Mouse (Mus musculus) MN1 (cell line): Measurements from ENCODE around the gene Acadm.

Source experiments
- DNase-seq: peaks from one replicate; pipeline ENCODE4 v3.0.0-alpha.2; 2016; ENCODE audit warnings: low spot score

The Acadm gene

DNA sequence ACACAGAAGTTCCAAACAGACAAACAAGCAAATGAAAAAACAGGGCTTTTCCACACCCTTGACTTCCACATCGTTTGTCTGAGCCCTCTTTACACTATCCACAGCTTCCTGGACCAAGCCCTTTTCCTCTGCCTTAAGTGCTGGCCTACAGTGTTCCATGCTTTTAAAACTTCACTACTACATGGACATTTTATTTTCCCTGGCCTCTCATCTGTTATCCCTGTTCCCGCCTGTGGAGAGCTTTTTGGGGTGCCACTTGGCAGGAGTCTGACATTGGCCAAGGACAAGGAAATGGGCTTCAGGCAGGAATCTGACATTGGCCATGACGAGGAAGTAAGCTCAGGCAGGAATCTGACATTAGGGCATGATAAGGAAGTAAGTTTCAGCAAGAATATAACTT is 41.8 kb downstream of the Acadm start:
- DNase-seq, result no peak

DNA sequence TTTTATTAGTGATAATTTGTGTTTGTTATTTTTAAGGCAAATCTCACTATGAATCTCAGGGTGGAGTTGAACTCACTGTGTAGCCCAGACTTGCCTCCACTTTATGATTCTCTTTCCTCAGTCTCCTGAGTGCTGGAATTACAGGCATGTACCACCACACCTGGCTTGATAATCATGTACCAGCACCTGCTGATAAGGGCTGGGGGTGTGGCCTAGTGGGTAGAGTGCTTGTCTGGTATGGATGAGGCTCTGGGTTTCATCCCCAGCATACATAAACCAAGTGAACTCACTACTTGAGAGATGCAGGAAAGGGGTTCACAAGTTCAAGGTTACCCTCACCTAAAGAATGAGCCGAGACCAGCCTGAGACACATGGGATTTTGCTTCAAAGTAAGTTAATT is 42.5 kb downstream of the Acadm start:
- no peak for DNase-seq

DNA sequence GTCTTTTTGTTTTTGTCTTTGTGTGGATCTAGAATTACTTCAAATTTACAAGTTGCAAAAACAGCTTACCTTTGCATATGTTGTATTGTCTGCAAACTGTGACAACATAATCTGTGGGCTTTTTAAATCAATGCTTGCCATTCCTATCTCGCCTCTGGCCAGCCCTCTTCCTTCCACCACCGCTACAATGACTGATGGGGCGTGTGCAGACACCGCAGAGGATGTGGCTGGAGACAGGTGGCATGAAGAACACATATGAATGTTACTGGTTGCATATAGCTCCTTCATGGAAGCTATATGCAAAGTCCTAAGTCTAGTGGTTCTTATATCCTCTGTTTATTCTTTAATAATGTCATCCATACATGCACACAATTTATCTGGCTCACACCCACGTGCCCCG is 47.2 kb downstream of the Acadm start:
- no peak for DNase-seq

DNA sequence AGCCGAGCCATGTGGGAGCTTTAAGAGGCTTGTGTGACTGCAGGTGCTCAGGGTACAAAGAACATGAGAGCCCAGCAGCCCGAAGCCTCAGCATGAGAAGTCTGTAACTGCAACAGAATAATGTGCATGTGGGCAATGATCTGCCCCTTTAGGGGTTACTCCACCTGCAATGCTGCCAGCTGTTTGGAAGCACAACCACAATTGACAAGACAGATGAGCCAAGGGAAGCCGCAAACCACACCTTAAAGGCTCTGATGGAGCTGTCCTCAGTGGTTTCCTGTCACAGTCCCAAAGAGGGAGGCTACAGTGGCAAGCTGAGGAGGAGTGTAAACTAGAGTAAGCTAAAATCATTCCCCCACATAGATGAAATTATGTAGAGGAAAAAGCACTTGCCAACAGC is 49.0 kb downstream of the Acadm start:
- DNase-seq, result no peak

DNA sequence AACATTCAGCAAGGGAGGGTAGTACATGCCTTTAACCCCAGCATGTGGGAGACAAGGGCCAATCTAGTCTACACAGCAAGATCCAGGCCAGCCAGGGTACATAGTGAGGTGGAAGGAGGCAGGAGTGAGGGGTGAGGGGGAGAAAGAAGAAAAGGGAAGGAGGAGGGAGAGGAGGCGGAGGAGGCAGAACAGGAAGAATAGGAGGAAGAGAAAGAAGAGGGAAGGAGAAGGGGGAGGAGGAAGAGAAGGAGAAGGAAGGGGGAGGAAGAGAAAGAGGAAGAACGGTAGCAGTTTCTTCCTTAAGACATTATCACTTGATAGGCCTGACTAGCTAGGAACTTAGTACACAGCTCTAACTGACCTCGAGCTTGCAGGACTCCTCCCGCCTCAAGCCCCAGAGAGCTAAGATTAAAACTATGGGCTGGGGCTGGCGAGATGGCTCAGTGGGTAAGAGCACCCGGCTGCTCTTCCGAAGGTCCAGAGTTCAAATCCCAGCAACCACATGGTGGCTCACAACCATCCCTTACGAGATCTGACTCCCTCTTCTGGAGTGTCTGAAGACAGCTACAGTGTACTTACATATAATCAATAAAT is 55.1 kb downstream of the Acadm start:
- DNase-seq, result no peak

DNA sequence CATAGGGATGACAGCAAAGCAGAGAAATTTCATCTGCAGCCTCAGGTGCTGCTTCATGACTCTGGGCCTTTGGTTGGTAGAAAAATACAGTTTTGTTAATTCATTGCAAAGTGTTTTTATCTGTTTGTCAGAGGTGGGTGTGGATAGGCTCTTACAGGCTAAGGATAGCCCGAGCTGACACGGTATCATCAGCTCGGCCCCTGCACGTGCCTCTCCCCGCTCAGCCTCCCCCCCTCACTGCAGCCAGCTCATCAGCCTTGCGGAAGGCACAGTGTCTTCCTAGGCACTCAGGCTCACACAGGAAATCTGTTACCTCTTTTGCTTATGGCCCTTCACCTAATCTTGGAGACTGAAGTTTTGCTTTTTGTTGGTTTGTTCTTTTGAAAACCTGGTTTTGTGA is 56.3 kb downstream of the Acadm start:
- no peak for DNase-seq

DNA sequence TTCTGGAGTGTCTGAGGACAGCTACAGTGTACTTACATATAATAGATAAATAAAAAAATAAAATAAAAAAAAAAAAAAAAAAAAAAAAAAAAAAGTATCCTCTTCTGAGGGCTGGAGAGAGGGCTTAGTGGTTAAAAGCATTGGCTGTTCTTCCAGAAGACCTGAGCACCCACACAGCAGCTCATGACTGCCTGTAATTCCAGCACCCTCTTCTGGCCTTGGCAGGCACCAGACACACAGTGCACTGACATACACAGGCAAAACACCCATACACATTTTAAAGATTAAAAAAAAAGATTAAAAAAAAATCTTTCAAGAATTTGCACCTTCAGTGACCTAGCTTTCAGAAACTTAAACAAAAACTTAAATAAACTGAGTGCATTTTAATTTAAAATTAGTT is 58.1 kb downstream of the Acadm start:
- no peak for DNase-seq
